Mouse (Mus musculus) cerebellum, postnatal 36 days (tissue): Measurements from ENCODE around the gene Hpcal1.
"Not testable (repeated sequence)": the region's sequence is repeated elsewhere in the genome, so short reads cannot be mapped to it uniquely, and the experiment has no call there.

Experiments used
- DNase-seq, 2 experiments: peaks; one replicate each; pipeline ENCODE4 v3.0.0; 2021 to 2022; ENCODE audit warnings: mixed read lengths in 2 of 2

Hpcal1 gene

DNA sequence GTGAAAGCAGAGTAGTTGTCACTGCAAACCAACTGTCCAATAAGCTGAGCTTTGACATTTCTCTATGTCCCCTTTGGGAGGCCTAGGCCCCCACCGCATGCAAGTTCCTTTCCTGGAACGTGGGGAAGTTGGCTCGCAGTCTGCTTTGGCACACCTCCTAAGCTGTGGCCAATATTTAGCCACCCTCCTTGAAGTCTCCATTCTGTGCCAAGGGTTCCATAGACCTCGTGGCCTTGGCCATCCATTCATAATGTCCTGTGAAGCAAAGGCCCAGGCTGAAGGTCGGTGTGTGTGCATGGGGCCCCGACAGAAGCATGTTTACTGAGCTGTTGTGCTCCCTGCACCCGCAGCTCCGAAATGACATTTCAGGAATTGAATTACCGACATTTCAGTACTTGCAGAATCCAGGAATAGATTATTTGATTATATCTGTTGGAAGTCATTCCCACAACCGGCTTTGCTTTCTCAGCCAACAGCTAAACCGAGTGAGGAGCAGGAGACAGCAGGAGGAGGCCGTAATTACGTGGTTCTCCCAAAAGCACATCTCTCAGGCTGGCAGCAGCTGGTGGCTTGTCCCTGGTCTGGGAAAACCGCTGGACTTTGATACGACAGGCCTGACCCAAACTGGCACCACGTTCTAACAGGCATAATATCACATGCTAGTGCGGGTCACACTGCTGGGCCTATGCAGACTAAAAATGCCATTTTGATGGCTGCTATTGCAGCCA, 51.1 kb downstream of the Hpcal1 start:
- peak; percentile 62 to 66 for DNase-seq

GRCm38 (mm10) chr12:17742571-17743321, 52.1 kb downstream of the Hpcal1 start:
- DNase-seq = no peak

- no peak for DNase-seq
Measured at GRCm38 (mm10) chr12:17745431-17745830, 54.8 kb downstream of the Hpcal1 start.

DNA sequence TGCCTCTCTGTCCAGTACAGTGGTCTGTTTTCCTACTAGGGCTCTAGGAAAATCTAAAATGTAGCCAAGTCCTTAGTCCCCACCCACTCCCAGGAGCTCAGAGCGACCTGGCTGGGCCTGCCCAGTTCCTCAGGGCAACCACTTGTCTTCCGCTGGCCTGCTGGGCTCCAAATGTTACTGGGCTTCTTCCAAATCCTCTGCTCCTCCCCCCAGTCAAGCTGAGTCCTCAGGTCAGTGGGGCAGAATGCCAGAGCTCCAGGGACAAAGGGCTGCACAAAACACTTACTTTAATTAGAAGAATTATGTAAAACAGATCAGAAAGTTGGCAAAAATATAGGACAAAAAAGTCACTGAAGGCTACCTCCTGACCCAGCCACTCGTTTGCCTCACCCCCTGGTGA, 56.1 kb downstream of the Hpcal1 start:
- peak; percentile 96 to 98 for DNase-seq

DNA sequence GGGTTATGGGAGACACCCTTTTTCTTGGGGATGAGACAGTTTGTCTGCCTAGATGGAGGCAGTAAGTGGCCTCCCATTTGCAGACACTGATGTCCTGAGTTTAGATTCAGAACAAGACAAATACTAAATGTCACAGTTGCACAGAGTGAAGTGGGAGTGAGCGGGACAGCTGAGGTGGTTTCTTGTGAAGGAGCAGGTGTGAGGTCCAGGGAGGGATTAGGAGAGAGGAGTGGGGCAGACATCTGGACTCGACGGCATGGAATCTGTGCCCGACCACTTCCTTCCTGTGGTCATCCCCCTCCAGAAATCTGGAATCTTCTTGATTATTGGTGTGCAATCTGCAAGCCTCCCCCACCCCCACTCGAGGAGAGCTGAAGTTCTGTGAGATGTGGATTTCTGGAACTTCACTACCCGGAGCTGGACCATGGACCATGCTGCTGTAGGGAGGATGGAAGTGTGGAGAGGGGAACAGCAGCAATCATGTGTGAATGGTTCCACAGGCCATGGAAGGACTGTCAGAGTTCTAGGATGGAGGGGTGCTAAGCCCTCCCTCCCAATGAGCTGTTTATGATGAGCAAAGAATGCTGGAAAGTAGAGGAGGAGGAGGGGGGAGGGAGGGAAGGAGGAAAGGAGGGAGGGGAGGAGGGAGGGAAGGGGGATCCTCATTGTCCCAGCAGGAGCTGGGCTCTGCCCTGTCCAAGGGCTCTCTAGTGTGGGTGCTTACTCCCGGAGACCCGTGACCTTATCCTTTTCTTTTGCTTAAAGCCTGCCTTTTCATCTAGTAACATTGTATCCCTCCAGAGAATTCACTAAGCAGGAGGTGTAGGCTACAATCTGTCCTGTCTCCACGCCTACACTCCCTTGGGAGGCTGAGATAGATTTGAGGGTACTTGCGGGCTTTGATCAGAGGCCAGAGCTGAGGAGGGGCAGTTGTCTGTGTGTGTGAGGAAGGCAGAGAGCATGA, 56.8 kb downstream of the Hpcal1 start:
- no peak for DNase-seq

GRCm38 (mm10) chr12:17748155-17748529, 57.5 kb downstream of the Hpcal1 start:
- no peak for DNase-seq

DNA sequence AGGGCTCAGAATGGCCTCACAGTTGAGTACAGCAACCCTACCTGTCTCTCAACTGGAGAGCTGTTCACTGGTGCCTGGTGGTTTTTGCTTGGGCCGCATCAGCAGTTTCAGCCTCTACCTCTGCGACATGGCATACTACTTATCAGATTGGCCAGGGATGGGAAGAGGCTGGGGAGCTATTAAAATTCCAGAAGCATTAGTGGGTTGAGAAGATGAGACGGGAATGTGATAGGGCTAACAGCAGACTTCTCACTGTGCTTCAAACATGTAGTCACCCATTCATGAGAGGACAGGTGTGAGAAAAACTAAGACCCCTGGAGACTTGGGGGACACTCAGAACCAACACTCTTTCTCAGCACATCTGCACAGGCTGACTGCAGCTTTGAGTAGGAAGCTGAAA, 59.1 kb downstream of the Hpcal1 start:
- DNase-seq = no peak

- peak in 1 of 2 experiments; percentile 43 for DNase-seq
Measured at GRCm38 (mm10) chr12:17750500-17750899, 59.8 kb downstream of the Hpcal1 start.

DNA sequence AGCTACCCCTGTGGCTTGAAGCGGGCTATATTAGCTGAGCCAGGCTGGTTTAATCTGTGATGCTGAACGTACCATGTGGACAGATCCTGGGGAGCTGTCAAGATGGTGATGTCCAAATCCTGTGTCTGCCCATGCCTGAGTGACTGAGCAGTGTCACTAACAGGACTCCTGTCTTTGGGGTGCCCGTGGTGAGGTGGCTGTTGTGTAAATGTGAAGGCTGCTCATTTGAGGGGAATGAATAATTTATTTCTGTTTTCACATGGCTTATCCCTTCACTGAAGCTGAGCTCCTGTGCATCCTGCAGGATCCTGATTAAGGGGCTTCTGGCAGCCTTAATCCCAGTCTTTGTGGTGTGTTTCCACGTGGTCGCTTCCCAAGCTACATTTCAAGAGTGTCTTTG, 62.2 kb downstream of the Hpcal1 start:
- DNase-seq = no peak

- no peak for DNase-seq
Measured at GRCm38 (mm10) chr12:17754771-17755170, 64.1 kb downstream of the Hpcal1 start.

GRCm38 (mm10) chr12:17756891-17757290, 66.2 kb downstream of the Hpcal1 start:
- no peak for DNase-seq

DNA sequence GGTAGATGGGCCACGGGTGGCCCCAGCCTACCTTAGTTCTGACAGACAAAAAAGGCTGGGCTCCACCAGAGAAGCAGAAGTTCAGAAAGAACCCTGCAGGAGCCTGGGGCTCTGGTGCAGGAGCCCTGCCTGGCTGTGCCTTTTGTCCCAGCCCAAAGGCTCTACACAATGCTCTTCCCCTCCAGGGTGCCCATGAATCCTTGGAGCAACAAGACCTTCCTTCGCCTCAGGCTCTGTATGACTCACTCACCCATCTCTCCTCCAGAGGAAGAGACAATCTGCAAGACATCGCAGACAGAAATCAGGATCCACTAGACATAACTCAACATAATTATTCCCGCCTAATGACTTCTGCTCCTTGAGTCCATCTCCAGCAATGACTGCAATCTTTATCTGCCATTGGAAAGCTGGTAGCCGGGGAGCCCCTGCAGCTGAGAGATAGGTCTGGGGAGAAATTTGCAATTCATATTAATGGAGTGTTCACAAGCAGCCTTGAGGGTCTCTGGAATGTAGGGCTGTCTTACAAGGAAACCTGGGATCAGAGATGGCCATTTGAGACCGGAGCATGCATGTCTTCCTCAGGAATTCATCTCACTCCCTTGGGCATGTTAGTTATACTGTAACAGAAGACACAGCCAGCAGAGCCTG, 71.8 kb downstream of the Hpcal1 start:
- DNase-seq = no peak

GRCm38 (mm10) chr12:17763054-17763453, 72.4 kb downstream of the Hpcal1 start:
- DNase-seq = no peak

DNA sequence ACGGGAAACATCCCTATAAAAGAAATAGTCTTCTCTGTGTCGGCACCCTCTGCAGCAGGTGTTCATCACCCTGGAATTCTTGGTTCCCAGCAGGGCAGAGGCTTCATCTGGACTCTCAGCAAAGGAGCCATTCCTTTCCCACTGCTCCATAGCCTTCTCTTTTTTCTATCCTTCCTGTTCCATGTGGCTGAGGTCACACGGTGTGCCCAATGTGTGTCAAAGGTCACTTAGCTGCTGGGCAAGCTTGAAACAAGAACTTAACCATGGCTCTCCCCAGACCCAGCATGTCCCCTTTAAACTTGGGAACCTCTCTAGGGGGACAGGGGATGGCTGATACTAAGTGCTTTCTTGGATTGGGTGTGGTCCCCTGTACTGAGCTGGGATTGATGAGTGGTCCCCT, 73.3 kb downstream of the Hpcal1 start:
- no peak for DNase-seq

GRCm38 (mm10) chr12:17767567-17767966, 76.9 kb downstream of the Hpcal1 start:
- not testable (repeated sequence) for DNase-seq

DNA sequence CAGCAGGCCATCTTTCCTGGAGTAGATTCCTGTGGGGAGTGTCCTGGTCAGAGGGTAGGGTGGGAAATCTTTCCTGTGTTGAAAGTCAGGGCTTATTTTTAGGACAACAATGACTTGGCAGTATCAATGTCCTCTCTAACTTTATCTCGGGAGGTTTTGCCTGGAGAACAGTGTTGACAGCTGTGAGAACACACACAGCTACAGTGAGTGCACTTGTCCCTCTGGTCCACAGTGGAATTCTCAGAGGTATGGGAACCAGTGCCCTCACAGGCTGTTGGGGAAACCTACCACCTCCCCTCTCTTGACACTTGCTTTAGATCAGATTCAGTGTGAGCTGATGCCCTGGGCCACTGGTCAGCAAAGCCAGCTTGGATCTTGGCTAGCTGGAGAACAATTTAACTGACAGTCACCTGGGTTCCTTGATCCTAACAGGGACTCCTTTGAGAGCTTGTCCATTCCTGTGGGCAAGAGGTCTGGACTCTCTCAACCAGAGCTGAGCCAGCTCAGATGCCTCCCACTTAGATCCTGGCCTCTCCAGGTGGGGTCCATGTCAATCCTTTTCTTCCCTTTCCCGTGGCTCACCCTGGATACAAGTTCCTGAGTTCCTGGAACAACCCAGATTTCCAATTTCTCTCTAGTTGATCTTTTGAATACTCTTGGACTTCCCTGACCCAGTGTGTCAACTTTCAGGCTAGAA, 79.0 kb downstream of the Hpcal1 start:
- no peak for DNase-seq

GRCm38 (mm10) chr12:17770538-17770937, 79.9 kb downstream of the Hpcal1 start:
- DNase-seq = no peak

DNA sequence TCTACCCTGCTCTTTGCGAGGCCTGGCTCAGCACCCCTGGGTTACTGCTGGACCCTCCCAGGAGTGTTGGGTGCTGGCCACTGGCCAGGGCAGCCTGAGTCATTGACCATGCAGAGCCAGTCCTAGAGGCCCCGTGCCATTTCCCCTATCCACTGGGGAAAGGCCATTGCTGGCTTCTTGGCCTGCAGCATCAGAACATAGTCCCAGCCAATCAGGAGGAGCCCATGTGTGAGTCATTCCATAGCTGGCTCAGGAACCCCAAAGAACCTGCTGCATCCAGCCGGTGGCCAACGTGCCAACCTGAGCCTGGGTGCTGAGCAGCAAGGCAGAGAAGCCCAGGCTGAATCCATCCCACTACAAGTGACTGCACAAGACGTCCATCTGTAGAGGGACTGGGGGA, 83.1 kb downstream of the Hpcal1 start:
- DNase-seq = peak; percentile 67 to 70

DNA sequence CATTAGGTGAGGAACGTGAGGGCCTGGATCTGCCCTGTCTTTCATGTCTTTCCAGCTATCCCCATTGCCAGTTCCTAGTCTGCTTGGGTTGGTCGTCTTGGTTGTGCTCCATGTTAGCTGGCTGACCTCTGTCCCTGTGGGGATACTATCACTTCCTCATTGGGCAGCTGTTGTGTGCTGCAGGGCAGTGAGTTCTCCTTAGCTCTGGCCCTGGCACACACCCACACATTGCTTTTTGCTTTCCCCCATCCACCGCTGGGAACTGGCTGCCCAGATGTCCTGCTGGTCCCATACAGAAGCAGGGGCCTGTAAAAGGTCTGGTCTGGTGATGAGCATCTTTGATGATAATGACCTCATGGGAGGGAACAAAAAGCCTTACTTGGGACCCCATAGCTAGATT, 84.2 kb downstream of the Hpcal1 start:
- DNase-seq = not testable (repeated sequence)

DNA sequence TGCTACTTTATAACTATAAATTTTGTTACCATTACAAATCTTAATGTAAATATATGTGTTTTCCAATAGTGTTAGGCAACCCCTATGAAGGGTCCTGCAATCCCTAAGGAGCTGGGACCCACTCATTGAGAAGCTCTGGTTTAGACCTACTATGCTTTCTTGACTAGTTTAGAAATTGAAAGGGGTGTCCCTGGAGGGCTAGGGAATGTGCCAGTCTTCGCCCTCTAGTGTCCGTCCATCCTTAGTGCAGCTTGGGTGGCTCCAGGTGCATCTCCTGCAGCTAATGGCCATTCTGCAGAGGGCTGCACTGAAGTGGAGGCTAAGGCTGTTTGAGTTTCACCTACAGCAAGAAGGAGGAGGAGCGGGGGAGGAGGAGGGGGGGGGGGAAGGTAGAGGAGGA, 87.7 kb downstream of the Hpcal1 start:
- DNase-seq = peak; percentile 61 to 62

DNA sequence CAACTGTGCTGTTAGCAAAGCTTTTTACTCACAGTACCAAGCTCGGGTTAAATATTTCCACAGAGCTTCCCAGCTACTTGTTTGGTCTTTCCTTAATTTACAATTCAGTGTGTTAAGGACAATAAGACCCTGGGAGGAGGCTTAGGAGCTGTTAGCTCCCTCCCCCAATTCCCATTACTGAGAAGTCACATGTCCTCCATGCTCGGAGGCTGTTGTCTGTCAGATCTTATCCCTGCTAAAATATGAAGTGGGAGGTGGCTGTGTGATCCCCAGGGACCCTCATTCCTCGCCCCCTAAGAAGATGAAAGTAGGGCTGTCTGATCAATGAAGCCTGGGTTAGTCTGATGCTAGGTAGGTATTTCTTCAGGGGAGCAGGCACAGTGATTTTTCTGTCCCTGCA, 88.4 kb downstream of the Hpcal1 start:
- DNase-seq = no peak

GRCm38 (mm10) chr12:17789486-17789885, 98.8 kb downstream of the Hpcal1 start:
- DNase-seq = no peak
